Mouse (Mus musculus) ES-Bruce4 (cell line): ENCODE measurements around the gene Akap10.

Experiments
- CTCF ChIP-seq: IDR thresholded peaks from one replicate; pipeline ENCODE4 v1.8.1; 2011; ENCODE audit warnings: low read depth, low read length
- EP300 ChIP-seq: IDR thresholded peaks from 2 replicates; pipeline ENCODE4 v1.6.1; 2011; ENCODE audit warnings: low read depth, low read length; ENCODE audit not compliant: insufficient read depth
- POLR2A ChIP-seq: IDR thresholded peaks from one replicate; pipeline ENCODE4 v1.8.1; 2011; ENCODE audit warnings: low read length; ENCODE audit not compliant: insufficient read depth

GRCm38 (mm10) chr11:61942903-61943302, 12.9 kb upstream of the Akap10 start:
- no peak for TF ChIP-seq CTCF
- no peak for TF ChIP-seq POLR2A
- TF ChIP-seq EP300: no peak
